Mouse (Mus musculus): ENCODE measurements around the gene Il5. TPM values are rescaled to one million over a fixed set of nuclear protein-coding genes. Genes with fewer than 3 reads are reported as not detected.
A peak's percentile ranks its signal among the peaks of the same experiment; 100 is the strongest.

Gene Il5
- polyA plus RNA-seq (2016; fragmentation: Nextera tagmentation; extraction: Ambion mirVana): not detected in 2 replicates

GRCm38 (mm10) chr11:53720715-53721114 is at the start of gene Il5:
TSS of gene Il5 (plus strand) at chr11:53720794.
- H3K4me3 ChIP-seq: no peak within 1 kb of the TSS
- DNase-seq (ENCODE audit: low spot score): no peak
- no peaks in the 10 kb centered on the region for H3K4me1 ChIP-seq
- no peaks in the 10 kb centered on the region for H3K9me3 ChIP-seq (replicated peaks)
- H3K27ac ChIP-seq (replicated peaks): no peak within 1 kb of the TSS
- H3K36me3 ChIP-seq: no peaks in the 10 kb centered on the region
- no peaks in the 10 kb centered on the region for H3K27me3 ChIP-seq (ENCODE audit: low read depth, poor library complexity, severe bottlenecking)
- WGBS: 90% methylated on average over 6 of the region's 6 CpGs

- Histone ChIP-seq H3K4me3 (no peak overlapping the region), H3K27me3 (ENCODE audit: low read depth, poor library complexity, severe bottlenecking) (no peaks in the 10 kb centered on the region), H3K36me3 (peaks cover 90% of the 10 kb centered on the region), H3K4me1 (no peaks in the 10 kb centered on the region), H3K9me3 (replicated peaks) (no peaks in the 10 kb centered on the region), H3K27ac (replicated peaks) (no peak overlapping the region)
- 95% methylated on average over 4 of the region's 4 CpGs for WGBS
- no peak for DNase-seq (ENCODE audit: low spot score)
Observed at GRCm38 (mm10) chr11:53671414-53671813, 49.2 kb upstream of the Il5 start.

- no peaks in the 10 kb centered on the region for H3K27me3 ChIP-seq (ENCODE audit: low read depth, poor library complexity, severe bottlenecking)
- H3K36me3 ChIP-seq: peaks cover 89% of the 10 kb centered on the region
- H3K4me3 ChIP-seq: no peak overlapping the region
- no peaks in the 10 kb centered on the region for H3K4me1 ChIP-seq
- WGBS: 88% methylated on average over 4 of the region's 4 CpGs
- H3K9me3 ChIP-seq (replicated peaks): no peaks in the 10 kb centered on the region
- no peak overlapping the region for H3K27ac ChIP-seq (replicated peaks)
- DNase-seq (ENCODE audit: low spot score): no peak
Observed at GRCm38 (mm10) chr11:53680141-53680540, 40.5 kb upstream of the Il5 start.

- Histone ChIP-seq H3K27me3 (ENCODE audit: low read depth, poor library complexity, severe bottlenecking) (no peaks in the 10 kb centered on the region), H3K27ac (replicated peaks) (no peak overlapping the region), H3K4me3 (no peak overlapping the region), H3K4me1 (no peaks in the 10 kb centered on the region), H3K9me3 (replicated peaks) (no peaks in the 10 kb centered on the region), H3K36me3 (peaks cover 76% of the 10 kb centered on the region)
- DNase-seq (ENCODE audit: low spot score): no peak
- 96% methylated on average over 2 of the region's 2 CpGs for WGBS
Observed at GRCm38 (mm10) chr11:53681686-53682085, 38.9 kb upstream of the Il5 start.

- 90% methylated on average over 2 of the region's 2 CpGs for WGBS
Observed at GRCm38 (mm10) chr11:53682170-53682569, 38.4 kb upstream of the Il5 start.

GRCm38 (mm10) chr11:53682994-53683530 is 37.5 kb upstream of the Il5 start:
- H3K4me1 ChIP-seq: no peaks in the 10 kb centered on the region
- no peaks in the 10 kb centered on the region for H3K27me3 ChIP-seq (ENCODE audit: low read depth, poor library complexity, severe bottlenecking)
- 95% methylated on average over 9 of the region's 9 CpGs for WGBS
- H3K36me3 ChIP-seq: peaks cover 71% of the 10 kb centered on the region
- H3K4me3 ChIP-seq: no peak overlapping the region
- DNase-seq (ENCODE audit: low spot score): no peak
- H3K9me3 ChIP-seq (replicated peaks): no peaks in the 10 kb centered on the region
- no peak overlapping the region for H3K27ac ChIP-seq (replicated peaks)

More at GRCm38 (mm10) chr11:53682170-53682569, 38.4 kb upstream of the Il5 start:
- no peak overlapping the region for H3K4me3 ChIP-seq
- peaks cover 75% of the 10 kb centered on the region for H3K36me3 ChIP-seq
- H3K27me3 ChIP-seq (ENCODE audit: low read depth, poor library complexity, severe bottlenecking): no peaks in the 10 kb centered on the region
- no peak overlapping the region for H3K27ac ChIP-seq (replicated peaks)
- no peak for DNase-seq (ENCODE audit: low spot score)
- no peaks in the 10 kb centered on the region for H3K9me3 ChIP-seq (replicated peaks)
- H3K4me1 ChIP-seq: no peaks in the 10 kb centered on the region

- Histone ChIP-seq H3K36me3 (peaks cover 55% of the 10 kb centered on the region), H3K27me3 (ENCODE audit: low read depth, poor library complexity, severe bottlenecking) (no peaks in the 10 kb centered on the region), H3K4me1 (peaks cover 7% of the 10 kb centered on the region), H3K4me3 (no peak overlapping the region), H3K9me3 (replicated peaks) (no peaks in the 10 kb centered on the region), H3K27ac (replicated peaks) (peak overlapping the region; percentile 74)
- peak; percentile 32 for DNase-seq (ENCODE audit: low spot score)
- WGBS: 57% methylated on average over 10 of the region's 10 CpGs
Observed at GRCm38 (mm10) chr11:53691979-53692378, 28.6 kb upstream of the Il5 start.

GRCm38 (mm10) chr11:53698521-53698920 is 22.1 kb upstream of the Il5 start:
- no peaks in the 10 kb centered on the region for H3K4me1 ChIP-seq
- H3K4me3 ChIP-seq: no peak overlapping the region
- no peak for DNase-seq (ENCODE audit: low spot score)
- no peak overlapping the region for H3K27ac ChIP-seq (replicated peaks)
- 93% methylated on average over 2 of the region's 2 CpGs for WGBS
- H3K27me3 ChIP-seq (ENCODE audit: low read depth, poor library complexity, severe bottlenecking): no peaks in the 10 kb centered on the region
- H3K36me3 ChIP-seq: peaks cover 69% of the 10 kb centered on the region
- H3K9me3 ChIP-seq (replicated peaks): no peaks in the 10 kb centered on the region

GRCm38 (mm10) chr11:53699351-53699750 is 21.2 kb upstream of the Il5 start:
- Histone ChIP-seq H3K27me3 (ENCODE audit: low read depth, poor library complexity, severe bottlenecking) (no peaks in the 10 kb centered on the region), H3K4me1 (no peaks in the 10 kb centered on the region), H3K4me3 (no peak overlapping the region), H3K36me3 (peaks cover 63% of the 10 kb centered on the region), H3K9me3 (replicated peaks) (no peaks in the 10 kb centered on the region), H3K27ac (replicated peaks) (no peak overlapping the region)
- WGBS: 92% methylated on average over 4 of the region's 4 CpGs
- no peak for DNase-seq (ENCODE audit: low spot score)

GRCm38 (mm10) chr11:53706236-53706933 is 14.2 kb upstream of the Il5 start:
- DNase-seq (ENCODE audit: low spot score): no peak

GRCm38 (mm10) chr11:53706934-53707717 is 13.5 kb upstream of the Il5 start, which contains the start of gene Rad50:
TSS of gene Rad50 (minus strand) at chr11:53707319.
- peak within 1 kb of the TSS; percentile 69 for H3K4me3 ChIP-seq
- 6% methylated on average over 55 of the region's 55 CpGs for WGBS
- no peaks in the 10 kb centered on the region for H3K27me3 ChIP-seq (ENCODE audit: low read depth, poor library complexity, severe bottlenecking)
- H3K4me1 ChIP-seq: peaks cover 20% of the 10 kb centered on the region
- H3K36me3 ChIP-seq: peaks cover 8% of the 10 kb centered on the region
- no peaks in the 10 kb centered on the region for H3K9me3 ChIP-seq (replicated peaks)
- peak; percentile 90 for DNase-seq (ENCODE audit: low spot score)
- H3K27ac ChIP-seq (replicated peaks): peak within 1 kb of the TSS; percentile 92

More at GRCm38 (mm10) chr11:53706236-53706933, 14.2 kb upstream of the Il5 start:
- Histone ChIP-seq H3K36me3 (peaks cover 14% of the 10 kb centered on the region), H3K27ac (replicated peaks) (peak overlapping the region; percentile 92), H3K4me3 (peak overlapping the region; percentile 69), H3K9me3 (replicated peaks) (no peaks in the 10 kb centered on the region), H3K4me1 (peaks cover 20% of the 10 kb centered on the region), H3K27me3 (ENCODE audit: low read depth, poor library complexity, severe bottlenecking) (no peaks in the 10 kb centered on the region)
- 7% methylated on average over 29 of the region's 29 CpGs for WGBS

- Histone ChIP-seq H3K4me1 (peaks cover 20% of the 10 kb centered on the region), H3K4me3 (peak overlapping the region; percentile 69), H3K27ac (replicated peaks) (no peak overlapping the region), H3K27me3 (ENCODE audit: low read depth, poor library complexity, severe bottlenecking) (no peaks in the 10 kb centered on the region), H3K36me3 (peaks cover 8% of the 10 kb centered on the region), H3K9me3 (replicated peaks) (no peaks in the 10 kb centered on the region)
- 80% methylated on average over 3 of the region's 3 CpGs for WGBS
- no peak for DNase-seq (ENCODE audit: low spot score)
Observed at GRCm38 (mm10) chr11:53707718-53708009, 12.9 kb upstream of the Il5 start.

GRCm38 (mm10) chr11:53719701-53720100 is 893 bp upstream of the Il5 start:
- H3K4me3 ChIP-seq: no peak overlapping the region

More at GRCm38 (mm10) chr11:53719701-53720100, 893 bp upstream of the Il5 start:
- Histone ChIP-seq H3K4me1 (no peaks in the 10 kb centered on the region), H3K9me3 (replicated peaks) (no peaks in the 10 kb centered on the region), H3K36me3 (no peaks in the 10 kb centered on the region), H3K27me3 (ENCODE audit: low read depth, poor library complexity, severe bottlenecking) (no peaks in the 10 kb centered on the region), H3K27ac (replicated peaks) (no peak overlapping the region)
- WGBS: 80% methylated on average over 1 of the region's 1 CpGs
- DNase-seq (ENCODE audit: low spot score): no peak

All from midbrain, embryonic 10.5 days (tissue).